Mouse (Mus musculus): ENCODE data around the gene Hrh2. TPM values are rescaled to one million over a fixed set of nuclear protein-coding genes. Genes with fewer than 3 reads are reported as not detected.

Gene Hrh2
- total RNA-seq, 1 experiment from 2014 or later, result 4.8 TPM

GRCm38 (mm10) chr13:54249007-54249406 lies 57.1 kb downstream of the Hrh2 start:
- ATAC-seq (replicated peaks; ENCODE audit: insufficient number of reproducible peaks, low FRiP score, low TSS enrichment, poor library complexity, severe bottlenecking), result no peak

DNA sequence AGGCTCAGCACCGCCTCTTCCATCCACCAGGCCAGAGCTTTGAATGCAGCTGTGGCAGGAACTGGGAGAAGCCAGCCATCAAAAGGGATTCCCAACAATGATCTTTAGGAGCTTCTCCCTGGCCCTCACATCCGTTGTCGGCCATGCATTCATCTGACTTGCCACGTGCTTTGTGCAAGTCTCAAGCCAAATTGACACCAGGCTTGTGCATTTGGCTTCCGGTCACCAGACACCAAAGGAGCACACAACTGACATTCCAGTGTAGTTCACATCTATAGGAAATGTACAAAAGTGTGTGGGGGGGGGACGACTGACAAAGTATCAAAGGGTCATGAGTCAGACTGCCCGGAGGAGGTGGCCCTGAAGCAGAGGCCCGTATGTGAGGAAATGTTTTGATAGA lies 58.4 kb downstream of the Hrh2 start:
- ATAC-seq (replicated peaks; ENCODE audit: insufficient number of reproducible peaks, low FRiP score, low TSS enrichment, poor library complexity, severe bottlenecking), result no peak

- no peak for ATAC-seq (replicated peaks; ENCODE audit: insufficient number of reproducible peaks, low FRiP score, low TSS enrichment, poor library complexity, severe bottlenecking)
Measured at GRCm38 (mm10) chr13:54251541-54252225, 59.8 kb downstream of the Hrh2 start.

DNA sequence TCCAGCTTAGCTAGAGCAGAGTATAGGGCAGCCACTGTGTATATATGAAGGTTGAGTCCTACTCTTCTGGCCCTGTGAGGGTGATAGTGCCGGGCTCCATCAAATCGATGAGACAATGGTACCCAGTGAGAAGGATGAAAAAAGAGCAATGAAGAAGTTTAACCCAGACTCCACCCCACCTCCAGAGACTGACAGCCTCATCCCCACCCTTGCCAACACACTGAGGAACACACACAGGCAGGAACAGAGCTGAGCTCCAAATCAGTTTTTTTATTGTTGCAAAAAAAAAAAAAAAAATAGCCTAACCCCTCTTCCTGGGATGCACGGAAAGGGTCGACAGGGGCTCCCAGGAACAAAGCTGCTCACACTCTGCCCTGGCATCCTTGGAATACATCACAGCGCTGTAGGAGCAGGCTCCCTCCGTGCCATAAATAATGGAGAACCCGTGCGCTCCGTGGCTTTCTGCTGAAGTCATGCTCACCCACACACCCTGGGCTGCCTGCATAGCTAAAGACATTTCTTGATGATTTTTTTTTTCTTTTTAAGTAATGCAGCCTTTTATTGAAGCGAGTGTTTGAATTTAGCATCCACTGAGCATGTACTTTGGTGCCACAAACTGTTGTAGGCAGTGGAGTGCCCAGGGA lies 65.8 kb downstream of the Hrh2 start:
- no peak for ATAC-seq (replicated peaks; ENCODE audit: insufficient number of reproducible peaks, low FRiP score, low TSS enrichment, poor library complexity, severe bottlenecking)

DNA sequence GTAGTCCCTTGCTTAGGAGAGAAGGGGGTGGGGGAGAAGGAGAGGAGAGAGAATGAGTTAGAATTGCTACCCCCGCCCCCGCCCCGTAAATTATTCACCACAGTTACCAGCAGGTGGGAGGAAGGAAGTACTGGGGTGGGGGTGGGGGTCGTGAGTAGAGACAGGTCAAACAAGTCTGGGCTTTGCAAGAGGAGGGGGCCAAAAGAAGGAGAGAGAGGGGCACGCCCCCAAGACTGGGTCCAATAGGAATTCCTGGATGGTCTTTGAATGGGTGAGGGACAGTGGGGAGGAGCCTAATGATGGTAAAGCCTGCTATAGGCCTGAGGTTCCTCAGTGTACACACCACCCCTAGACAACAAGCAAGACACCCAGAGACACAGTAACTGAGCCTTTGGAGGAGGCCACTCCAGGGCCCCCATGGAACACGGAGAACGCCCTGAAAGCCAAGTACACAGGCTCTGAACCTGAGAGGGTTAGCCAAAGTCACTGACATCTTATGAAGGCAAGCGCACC lies 66.4 kb downstream of the Hrh2 start:
- no peak for ATAC-seq (replicated peaks; ENCODE audit: insufficient number of reproducible peaks, low FRiP score, low TSS enrichment, poor library complexity, severe bottlenecking)

DNA sequence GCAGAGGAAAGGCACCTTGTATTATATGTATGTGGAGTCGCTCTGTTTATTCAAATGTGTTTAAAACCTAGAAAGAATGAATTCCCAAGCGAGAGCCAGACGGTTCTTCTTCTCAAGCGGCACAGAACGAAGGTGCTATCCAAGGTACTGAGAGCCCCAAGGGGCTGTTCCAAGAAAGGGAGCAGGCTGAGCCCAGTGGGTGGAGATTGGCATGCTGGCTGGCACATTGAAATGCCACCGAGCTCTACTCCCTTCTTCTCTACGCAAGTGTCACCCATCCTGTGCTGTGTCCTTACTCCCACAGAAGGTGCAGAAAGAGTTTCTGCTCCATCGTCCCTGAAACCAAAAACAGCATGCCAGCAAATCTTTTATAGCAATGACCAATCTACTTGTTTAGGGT lies 68.4 kb downstream of the Hrh2 start:
- no peak for ATAC-seq (replicated peaks; ENCODE audit: insufficient number of reproducible peaks, low FRiP score, low TSS enrichment, poor library complexity, severe bottlenecking)

- no peak for ATAC-seq (replicated peaks; ENCODE audit: insufficient number of reproducible peaks, low FRiP score, low TSS enrichment, poor library complexity, severe bottlenecking)
Measured at GRCm38 (mm10) chr13:54262741-54263510, 71.0 kb downstream of the Hrh2 start.

GRCm38 (mm10) chr13:54263641-54264040 lies 71.7 kb downstream of the Hrh2 start:
- no peak for ATAC-seq (replicated peaks; ENCODE audit: insufficient number of reproducible peaks, low FRiP score, low TSS enrichment, poor library complexity, severe bottlenecking)

- no peak for ATAC-seq (replicated peaks; ENCODE audit: insufficient number of reproducible peaks, low FRiP score, low TSS enrichment, poor library complexity, severe bottlenecking)
Measured at GRCm38 (mm10) chr13:54266472-54266871, 74.5 kb downstream of the Hrh2 start.

- ATAC-seq (replicated peaks; ENCODE audit: insufficient number of reproducible peaks, low FRiP score, low TSS enrichment, poor library complexity, severe bottlenecking), result no peak
Measured at GRCm38 (mm10) chr13:54269087-54269486, 77.2 kb downstream of the Hrh2 start.

DNA sequence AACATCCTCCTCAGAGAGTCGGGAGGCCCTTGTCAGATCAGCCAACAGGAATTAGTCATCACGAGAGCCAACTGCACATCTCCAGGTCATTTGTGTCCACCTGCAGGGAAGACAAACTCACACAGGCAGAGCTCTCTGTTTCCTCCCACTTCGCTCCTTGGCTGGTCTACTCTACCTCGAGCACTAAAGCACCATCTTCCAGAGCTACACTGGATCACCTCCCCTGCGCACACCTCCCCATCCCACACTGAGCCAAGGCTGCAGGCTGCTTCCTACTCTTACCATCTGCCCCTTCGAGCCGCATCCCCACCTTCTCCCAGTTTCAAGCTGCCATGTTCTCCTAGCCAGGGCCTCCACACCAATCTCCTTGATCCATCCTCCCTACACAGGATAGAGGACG lies 77.7 kb downstream of the Hrh2 start:
- no peak for ATAC-seq (replicated peaks; ENCODE audit: insufficient number of reproducible peaks, low FRiP score, low TSS enrichment, poor library complexity, severe bottlenecking)

- ATAC-seq (replicated peaks; ENCODE audit: insufficient number of reproducible peaks, low FRiP score, low TSS enrichment, poor library complexity, severe bottlenecking), result no peak
Measured at GRCm38 (mm10) chr13:54272076-54272475, 80.1 kb downstream of the Hrh2 start.

- no peak for ATAC-seq (replicated peaks; ENCODE audit: insufficient number of reproducible peaks, low FRiP score, low TSS enrichment, poor library complexity, severe bottlenecking)
Measured at GRCm38 (mm10) chr13:54277406-54277805, 85.5 kb downstream of the Hrh2 start.

DNA sequence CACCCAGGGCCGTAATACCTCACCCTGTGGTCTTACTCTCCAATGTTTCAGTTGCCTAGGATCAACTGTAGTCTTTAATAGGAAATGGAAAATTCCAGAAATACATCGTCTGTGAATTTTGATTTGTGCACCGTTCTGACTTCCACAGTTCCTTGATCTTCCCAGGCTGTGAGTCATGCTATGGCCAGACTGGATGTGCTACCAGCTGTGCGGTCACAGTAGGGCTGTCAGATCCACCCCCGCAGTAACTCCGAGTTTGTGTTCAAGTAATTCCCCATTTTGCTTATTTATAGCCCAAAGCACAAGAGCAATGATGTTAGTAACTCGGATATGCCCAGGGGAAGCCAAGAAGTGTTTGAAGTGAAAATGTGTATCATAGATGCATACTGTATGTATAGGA lies 88.4 kb downstream of the Hrh2 start:
- no peak for ATAC-seq (replicated peaks; ENCODE audit: insufficient number of reproducible peaks, low FRiP score, low TSS enrichment, poor library complexity, severe bottlenecking)

- no peak for ATAC-seq (replicated peaks; ENCODE audit: insufficient number of reproducible peaks, low FRiP score, low TSS enrichment, poor library complexity, severe bottlenecking)
Measured at GRCm38 (mm10) chr13:54281149-54281548, 89.2 kb downstream of the Hrh2 start.

DNA sequence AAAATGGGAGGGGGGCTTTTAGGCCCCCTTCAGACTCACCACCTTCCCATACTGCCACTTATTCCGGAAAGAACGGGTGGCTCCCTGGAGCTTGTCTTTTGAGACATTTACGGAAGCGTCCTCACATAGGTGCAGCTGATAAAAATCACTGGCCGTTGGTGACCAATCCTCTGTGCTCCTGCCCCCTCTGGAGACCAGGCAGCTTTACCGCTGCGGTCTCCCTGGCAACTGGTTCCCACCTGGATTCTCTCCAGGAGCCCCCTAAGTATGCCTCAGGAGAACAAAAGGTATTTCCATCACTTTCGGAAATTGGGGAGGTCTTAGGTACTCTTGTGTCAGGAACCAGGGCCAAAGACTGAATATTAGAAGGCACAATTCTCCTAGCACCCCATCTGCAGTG lies 89.7 kb downstream of the Hrh2 start:
- no peak for ATAC-seq (replicated peaks; ENCODE audit: insufficient number of reproducible peaks, low FRiP score, low TSS enrichment, poor library complexity, severe bottlenecking)

GRCm38 (mm10) chr13:54282149-54282860 lies 90.4 kb downstream of the Hrh2 start:
- ATAC-seq (replicated peaks; ENCODE audit: insufficient number of reproducible peaks, low FRiP score, low TSS enrichment, poor library complexity, severe bottlenecking), result no peak

GRCm38 (mm10) chr13:54282861-54283206 lies 90.9 kb downstream of the Hrh2 start:
- ATAC-seq (replicated peaks; ENCODE audit: insufficient number of reproducible peaks, low FRiP score, low TSS enrichment, poor library complexity, severe bottlenecking), result no peak
